Mouse (Mus musculus) small intestine, adult 2 months (tissue): ENCODE measurements around the gene Dnajb8. TPM values are rescaled to one million over a fixed set of nuclear protein-coding genes. Genes with fewer than 3 reads are reported as not detected.

Source experiments
- H3K27ac ChIP-seq: fragments of 200-500 bp; 2 replicates; pipeline ENCODE4 v1.5.1; 2012; ENCODE audit warnings: low read depth, low read length, control low read depth, inconsistent platforms; ENCODE audit not compliant: insufficient read depth
- H3K27me3 ChIP-seq: fragments of 200-500 bp; 2 replicates; pipeline ENCODE4 v1.6.1; 2012; ENCODE audit warnings: mild to moderate bottlenecking, moderate library complexity, low read length, inconsistent platforms; ENCODE audit not compliant: control insufficient read depth, insufficient read depth
- H3K36me3 ChIP-seq: fragments of 200-500 bp; 2 replicates; pipeline ENCODE4 v1.6.1; 2012; ENCODE audit warnings: mild to moderate bottlenecking, low read length, control low read depth, inconsistent platforms; ENCODE audit not compliant: control insufficient read depth, insufficient read depth
- H3K4me1 ChIP-seq: fragments of 200-500 bp; 2 replicates; pipeline ENCODE4 v1.6.1; 2012; ENCODE audit warnings: low read length, inconsistent platforms, mixed read lengths; ENCODE audit not compliant: control insufficient read depth, insufficient read depth, insufficient read length
- H3K4me3 ChIP-seq: fragments of 200-500 bp; 2 replicates; pipeline ENCODE4 v1.5.1; 2012; ENCODE audit warnings: low read depth, mild to moderate bottlenecking, control low read depth, inconsistent platforms, low read length, moderate library complexity
- CTCF ChIP-seq: fragments of 200-500 bp; IDR thresholded peaks from 2 replicates; pipeline ENCODE4 v1.5.1; 2012; ENCODE audit warnings: low read depth, mild to moderate bottlenecking, control low read depth, inconsistent platforms, low read length, moderate library complexity, mixed read lengths; ENCODE audit not compliant: insufficient replicate concordance, insufficient read length; ENCODE audit errors: extremely low read depth
- POLR2A ChIP-seq: fragments of 200-500 bp; IDR thresholded peaks from 2 replicates; pipeline ENCODE4 v1.6.1; 2012; ENCODE audit warnings: low read depth, mild to moderate bottlenecking, control low read depth, inconsistent platforms, low read length, moderate library complexity
- WGBS: fragments of 180-500 bp; shearing (Covaris S2); methylation state at CpG from one replicate; pipeline ENCODE4 v1.1.7; 2018; 5-methylcytosine and 5-hydroxymethylcytosine counted together
- polyA plus RNA-seq: library from polyadenylated mRNA; depleted of rRNA; stranded (reverse); fragments of >200 nt; gene quantifications from 2 replicates; pipeline ENCODE4 v1.2.3, GENCODE M21; 2012

Dnajb8 gene
- polyA plus RNA-seq, 1 experiment: not detected

DNA sequence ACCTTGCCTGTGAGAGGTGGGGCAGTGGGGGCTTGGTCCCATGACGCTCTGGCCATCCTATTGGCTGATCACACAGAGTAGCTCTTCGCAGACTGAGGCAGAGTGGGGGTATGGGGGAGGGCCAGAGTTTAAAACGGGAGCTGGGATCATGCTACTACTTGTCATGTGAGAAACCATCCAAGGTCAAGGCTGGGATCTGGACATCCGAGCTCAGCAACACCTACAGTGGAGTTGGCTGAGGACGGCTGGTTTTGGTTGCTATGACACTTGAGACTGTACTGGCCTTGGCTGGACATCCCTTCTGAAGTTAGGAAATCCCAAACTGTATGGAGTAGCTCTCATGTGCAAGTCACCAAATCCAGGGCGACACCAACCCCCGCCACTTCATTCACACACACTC is 9.8 kb downstream of the Dnajb8 start:
- TF ChIP-seq CTCF: no peak
- TF ChIP-seq POLR2A: no peak

DNA sequence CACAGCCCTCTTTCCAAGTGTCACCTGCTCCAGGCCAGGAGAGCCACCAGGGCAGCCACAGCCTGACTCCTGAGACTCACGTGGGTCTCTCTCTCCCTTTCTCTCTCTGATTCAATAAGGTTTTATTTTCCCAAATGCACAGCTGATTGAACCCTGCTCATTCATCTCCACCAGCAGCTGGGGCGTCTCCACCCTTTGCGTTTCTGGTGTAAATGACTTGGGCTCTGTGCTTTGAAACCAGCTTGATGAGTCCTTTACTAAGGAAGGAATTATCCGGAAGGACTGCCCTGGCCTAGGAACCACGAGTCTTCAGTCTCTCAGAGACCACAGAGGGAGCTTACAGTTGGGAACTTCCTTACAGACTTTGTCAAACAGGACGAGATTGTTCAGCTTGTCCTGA is 10.2 kb downstream of the Dnajb8 start:
- Histone ChIP-seq H3K36me3 (no peaks in the 10 kb centered on the region), H3K27ac (no peak overlapping the region), H3K4me3 (no peak overlapping the region), H3K4me1 (no peaks in the 10 kb centered on the region), H3K27me3 (peaks cover 12% of the 10 kb centered on the region; the same call in 1 of the 2 replicates)
- TF ChIP-seq CTCF (no peak), POLR2A (no peak)
- 61% methylated on average over 6 of the region's 6 CpGs for WGBS

More for the DNA sequence above, 9.8 kb downstream of the Dnajb8 start:
- H3K4me3 ChIP-seq: no peak overlapping the region
- H3K4me1 ChIP-seq: no peaks in the 10 kb centered on the region
- 75% methylated on average over 7 of the region's 7 CpGs for WGBS
- peaks cover 12% of the 10 kb centered on the region; the same call in 1 of the 2 replicates for H3K27me3 ChIP-seq
- no peaks in the 10 kb centered on the region for H3K36me3 ChIP-seq
- H3K27ac ChIP-seq: no peak overlapping the region

DNA sequence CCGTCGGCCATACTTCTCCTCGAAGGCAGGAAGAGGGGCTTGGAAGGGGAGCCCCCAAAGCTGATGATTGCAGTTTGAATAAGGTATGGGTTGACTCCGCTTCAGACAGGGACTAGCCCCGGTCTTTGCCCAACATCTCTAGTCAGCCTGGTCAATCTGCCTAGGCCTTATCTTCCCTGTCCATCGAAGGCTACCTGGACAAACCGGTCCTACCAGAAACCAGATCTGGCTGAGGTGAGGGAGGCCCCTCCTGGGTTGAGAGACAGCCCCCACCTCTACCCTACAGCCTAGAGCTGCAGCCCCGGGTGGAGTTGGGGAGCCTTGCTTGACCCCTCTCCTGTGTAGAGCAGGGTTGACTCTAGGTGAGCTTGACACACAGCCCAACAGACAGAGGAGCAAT is 11.9 kb downstream of the Dnajb8 start:
- no peaks in the 10 kb centered on the region for H3K36me3 ChIP-seq
- H3K27me3 ChIP-seq: peaks cover 12% of the 10 kb centered on the region; the same call in 1 of the 2 replicates
- TF ChIP-seq CTCF (no peak), POLR2A (no peak)
- no peaks in the 10 kb centered on the region for H3K4me1 ChIP-seq
- H3K4me3 ChIP-seq: no peak overlapping the region
- WGBS: 48% methylated on average over 8 of the region's 8 CpGs
- H3K27ac ChIP-seq: no peak overlapping the region

DNA sequence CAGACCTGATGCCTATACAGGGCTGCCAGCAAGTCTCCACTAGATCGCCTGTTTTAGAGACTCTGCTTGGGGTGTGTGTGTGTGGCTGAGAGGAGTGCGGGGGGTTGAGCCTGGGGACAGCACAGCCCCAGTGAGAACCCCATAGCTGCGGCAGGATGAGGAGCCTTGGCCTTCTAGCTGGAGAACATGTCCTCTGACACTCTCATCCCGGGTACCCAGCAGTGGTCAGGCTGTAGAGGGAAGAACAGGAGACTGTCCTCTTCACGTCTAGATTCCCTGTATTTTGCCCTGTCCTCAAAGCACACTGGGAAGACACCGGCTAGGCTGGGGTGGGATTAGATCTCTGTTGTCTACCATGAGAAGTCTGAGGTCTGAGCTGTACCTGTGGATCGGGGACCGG is 13.4 kb downstream of the Dnajb8 start:
- Histone ChIP-seq H3K27ac (no peak overlapping the region), H3K4me3 (no peak overlapping the region), H3K36me3 (no peaks in the 10 kb centered on the region), H3K4me1 (no peaks in the 10 kb centered on the region), H3K27me3 (peaks cover 9% of the 10 kb centered on the region; the same call in 1 of the 2 replicates)
- no peak for TF ChIP-seq CTCF
- no peak for TF ChIP-seq POLR2A
- 52% methylated on average over 8 of the region's 8 CpGs for WGBS

DNA sequence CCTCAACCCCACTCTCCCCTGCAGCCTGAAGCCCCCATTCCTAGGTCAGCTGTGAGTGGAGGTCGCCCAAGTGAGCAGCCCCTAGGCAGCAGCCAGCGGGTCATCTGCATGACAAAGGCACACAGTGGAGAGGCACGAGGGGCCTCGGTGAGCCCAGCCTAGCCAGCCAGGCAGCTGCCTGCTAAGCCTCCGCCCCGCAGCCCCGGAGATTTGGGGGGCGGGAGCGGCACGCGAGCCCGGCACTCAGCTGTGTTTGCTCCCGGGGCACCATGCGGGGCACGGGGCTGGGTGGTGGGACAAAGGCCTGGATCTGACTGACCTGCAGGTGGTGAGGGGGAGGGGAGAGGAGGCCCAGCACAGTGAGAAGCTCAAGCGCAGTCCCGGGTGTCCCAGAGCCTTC is 13.9 kb downstream of the Dnajb8 start:
- TF ChIP-seq POLR2A (no peak), CTCF (no peak)
- H3K36me3 ChIP-seq: no peaks in the 10 kb centered on the region
- H3K27me3 ChIP-seq: peaks cover 9% of the 10 kb centered on the region; the same call in 1 of the 2 replicates
- H3K4me3 ChIP-seq: no peak overlapping the region
- H3K27ac ChIP-seq: no peak overlapping the region
- 15% methylated on average over 17 of the region's 17 CpGs for WGBS
- H3K4me1 ChIP-seq: no peaks in the 10 kb centered on the region

DNA sequence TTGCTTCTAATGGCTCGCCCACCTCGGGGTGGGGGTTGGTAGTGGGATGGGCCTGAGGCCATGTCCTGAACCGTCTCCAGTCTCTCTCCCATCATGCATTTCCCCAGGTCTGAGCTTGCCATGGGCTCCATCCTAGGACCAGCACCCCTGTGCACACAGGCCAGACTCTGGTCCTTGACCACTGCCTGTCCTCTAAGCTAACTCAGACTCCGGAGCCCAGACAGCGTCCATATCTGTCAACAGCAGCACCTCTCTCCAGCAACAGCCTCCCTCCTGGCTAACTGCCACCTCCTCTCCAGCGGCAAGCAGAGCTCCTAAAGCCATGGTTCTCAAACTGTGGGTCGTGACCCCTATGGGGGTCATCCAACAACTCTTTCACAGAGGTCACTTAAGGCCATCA is 14.4 kb downstream of the Dnajb8 start:
- TF ChIP-seq POLR2A (no peak), CTCF (no peak)
- peaks cover 9% of the 10 kb centered on the region; the same call in 1 of the 2 replicates for H3K27me3 ChIP-seq
- no peaks in the 10 kb centered on the region for H3K4me1 ChIP-seq
- H3K36me3 ChIP-seq: no peaks in the 10 kb centered on the region
- H3K27ac ChIP-seq: no peak overlapping the region
- WGBS: 32% methylated on average over 7 of the region's 7 CpGs
- H3K4me3 ChIP-seq: no peak overlapping the region

DNA sequence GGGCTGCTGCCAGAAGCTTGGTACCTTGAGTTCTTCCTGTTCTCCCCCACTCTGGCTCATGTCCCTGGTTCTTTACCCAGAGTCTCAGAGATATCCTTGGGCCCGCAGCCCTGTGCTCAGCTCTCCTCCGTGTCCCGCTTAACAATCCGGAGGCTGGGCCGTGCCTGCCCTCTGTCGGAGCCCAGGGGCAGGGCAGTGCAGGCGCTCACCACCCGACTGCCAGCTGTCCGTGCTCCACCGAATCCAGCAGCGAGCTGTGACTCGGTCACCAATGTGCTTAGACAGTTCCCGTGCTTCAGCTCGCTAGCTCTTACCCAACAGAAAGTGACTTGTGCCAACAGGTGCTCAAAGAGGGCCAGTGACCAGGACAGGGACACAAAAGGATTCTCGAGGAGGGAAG is 20.5 kb downstream of the Dnajb8 start:
- Histone ChIP-seq H3K4me1 (no peaks in the 10 kb centered on the region), H3K27me3 (no peaks in the 10 kb centered on the region), H3K4me3 (no peak overlapping the region), H3K36me3 (no peaks in the 10 kb centered on the region), H3K27ac (no peak overlapping the region)
- 2% methylated on average over 15 of the region's 15 CpGs for WGBS
- TF ChIP-seq CTCF (peak; percentile 58; the same call in 1 of the 2 replicates), POLR2A (no peak)
